Mouse (Mus musculus): ENCODE results near the gene Nr1h4. TPM values are rescaled to one million over a fixed set of nuclear protein-coding genes. Genes with fewer than 3 reads are reported as not detected.

Nr1h4 gene
- polyA plus RNA-seq, 1 experiment from 2014 or later: not detected

DNA sequence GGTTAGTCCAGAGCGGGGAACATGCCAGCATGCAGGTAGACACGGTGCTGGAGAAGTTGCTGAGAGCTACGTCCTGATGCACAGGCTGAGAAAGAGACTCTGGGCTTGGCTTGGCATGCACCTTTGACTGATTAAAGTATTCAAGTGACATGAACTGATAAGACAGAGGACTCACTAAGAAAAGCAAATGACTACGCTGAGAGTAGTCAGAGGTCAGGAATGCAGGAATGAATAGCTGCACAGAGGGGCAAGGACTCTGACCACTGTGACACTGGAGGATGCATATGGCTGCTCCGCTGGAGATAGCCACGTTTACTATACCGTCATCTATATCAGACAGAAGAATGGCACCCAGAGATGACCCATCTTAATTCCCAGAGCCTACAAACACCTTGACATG is 94.0 kb downstream of the Nr1h4 start:
- H3K4me3 ChIP-seq: no peak overlapping the region
- no peak for ATAC-seq (ENCODE audit: low FRiP score)
- no peak overlapping the region for H3K27ac ChIP-seq
- H3K36me3 ChIP-seq: no peaks in the 10 kb centered on the region
- 81% methylated on average over 7 of the region's 7 CpGs for WGBS
- H3K9me3 ChIP-seq (replicated peaks): no peaks in the 10 kb centered on the region
- peaks cover 18% of the 10 kb centered on the region for H3K4me1 ChIP-seq
- H3K9ac ChIP-seq: no peak overlapping the region
- H3K27me3 ChIP-seq: peaks cover 49% of the 10 kb centered on the region
- no peak overlapping the region for H3K4me2 ChIP-seq (replicated peaks)

DNA sequence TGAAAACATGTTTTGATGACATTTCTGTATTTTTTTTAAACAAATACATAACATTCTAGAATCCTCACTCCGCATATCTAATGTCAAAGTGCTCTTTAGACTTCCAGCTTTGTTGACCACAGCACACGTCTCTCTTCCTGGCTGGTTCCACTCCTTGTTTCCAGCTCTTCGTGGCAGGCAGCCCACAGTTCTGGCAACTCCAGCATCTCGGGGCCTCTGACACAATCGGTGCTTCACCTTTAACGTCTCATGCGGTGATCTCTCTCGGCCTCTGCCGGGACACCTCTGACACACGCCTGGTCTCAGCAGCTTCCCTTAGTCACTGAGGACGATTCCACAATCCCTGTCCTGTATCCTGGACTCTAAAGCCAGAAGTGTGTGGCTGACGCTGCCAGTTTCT is 95.4 kb downstream of the Nr1h4 start:
- Histone ChIP-seq H3K27me3 (peaks cover 53% of the 10 kb centered on the region), H3K27ac (no peak overlapping the region), H3K36me3 (no peaks in the 10 kb centered on the region), H3K9me3 (replicated peaks) (no peaks in the 10 kb centered on the region), H3K4me1 (peaks cover 16% of the 10 kb centered on the region), H3K4me2 (replicated peaks) (no peak overlapping the region), H3K9ac (no peak overlapping the region), H3K4me3 (no peak overlapping the region)
- ATAC-seq (ENCODE audit: low FRiP score): no peak
- 80% methylated on average over 12 of the region's 12 CpGs for WGBS

DNA sequence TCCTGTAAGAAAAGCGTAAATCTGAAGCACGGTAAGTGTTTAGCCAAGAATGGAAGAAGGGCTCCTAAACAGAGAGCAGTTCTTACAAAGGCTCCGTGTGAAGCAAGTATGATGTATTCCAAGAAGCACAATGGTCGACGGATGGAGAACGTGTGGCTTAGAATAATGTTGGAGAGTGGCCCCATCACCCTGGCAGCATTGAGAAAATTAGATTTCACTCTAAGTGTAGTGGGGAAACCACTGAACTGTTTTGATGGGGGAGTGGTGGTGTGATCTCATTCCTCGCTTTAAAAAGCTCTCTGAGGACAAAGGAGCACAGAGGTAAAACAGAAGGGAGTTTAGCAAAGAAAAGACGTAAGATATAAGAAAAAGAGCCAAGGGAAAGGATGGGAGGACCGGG is 95.9 kb downstream of the Nr1h4 start:
- H3K4me1 ChIP-seq: peaks cover 11% of the 10 kb centered on the region
- H3K9ac ChIP-seq: no peak overlapping the region
- H3K27ac ChIP-seq: no peak overlapping the region
- no peaks in the 10 kb centered on the region for H3K9me3 ChIP-seq (replicated peaks)
- WGBS: 55% methylated on average over 9 of the region's 9 CpGs
- H3K4me3 ChIP-seq: no peak overlapping the region
- H3K4me2 ChIP-seq (replicated peaks): no peak overlapping the region
- H3K27me3 ChIP-seq: peaks cover 56% of the 10 kb centered on the region
- no peaks in the 10 kb centered on the region for H3K36me3 ChIP-seq
- no peak for ATAC-seq (ENCODE audit: low FRiP score)

DNA sequence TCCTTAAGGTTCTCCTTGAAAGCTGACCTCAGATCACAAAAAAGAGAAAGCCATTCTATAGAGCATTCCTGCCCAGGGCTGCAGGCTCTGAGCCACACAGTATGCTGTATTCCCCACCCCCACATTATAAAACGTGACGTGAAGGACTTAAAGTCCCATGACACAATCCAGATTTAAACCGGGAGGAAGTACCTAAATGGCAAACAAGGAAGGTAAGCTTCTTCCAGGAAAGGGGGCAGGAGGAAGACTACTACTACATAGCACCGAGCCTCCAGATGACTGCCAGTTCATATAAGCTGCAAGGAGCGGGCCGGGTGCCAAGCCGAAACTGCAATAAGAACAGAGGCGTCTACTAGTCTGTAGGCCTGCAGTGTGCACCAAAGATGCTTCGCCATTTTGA is 97.5 kb downstream of the Nr1h4 start:
- Histone ChIP-seq H3K9me3 (replicated peaks) (no peaks in the 10 kb centered on the region), H3K36me3 (no peaks in the 10 kb centered on the region), H3K4me1 (peaks cover 11% of the 10 kb centered on the region), H3K4me2 (replicated peaks) (no peak overlapping the region), H3K9ac (no peak overlapping the region), H3K4me3 (no peak overlapping the region), H3K27me3 (peaks cover 53% of the 10 kb centered on the region), H3K27ac (no peak overlapping the region)
- no peak for ATAC-seq (ENCODE audit: low FRiP score)
- 71% methylated on average over 9 of the region's 9 CpGs for WGBS

DNA sequence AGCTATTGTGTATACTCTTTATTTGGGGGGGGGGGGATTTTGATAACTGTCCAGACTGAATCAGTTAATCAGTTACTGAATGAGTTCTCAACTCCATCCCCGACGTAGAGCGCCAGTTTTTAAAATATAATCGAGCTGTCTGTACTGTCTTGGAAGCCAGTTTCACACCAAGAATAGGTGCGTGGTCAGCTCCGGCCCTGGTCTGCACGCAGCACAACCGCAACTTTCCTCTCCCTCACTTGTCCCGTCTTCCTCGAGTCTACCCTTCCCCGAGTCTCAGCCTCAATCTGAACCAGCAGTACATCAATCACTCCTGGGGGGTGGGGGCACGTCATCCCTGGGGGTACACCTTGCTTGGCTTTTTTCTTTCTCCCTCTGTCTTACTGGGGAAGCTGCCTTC is 98.0 kb downstream of the Nr1h4 start:
- no peak overlapping the region for H3K4me3 ChIP-seq
- 47% methylated on average over 12 of the region's 12 CpGs for WGBS
- ATAC-seq (ENCODE audit: low FRiP score): peak; percentile 48; the same call in 1 of the 2 replicates

DNA sequence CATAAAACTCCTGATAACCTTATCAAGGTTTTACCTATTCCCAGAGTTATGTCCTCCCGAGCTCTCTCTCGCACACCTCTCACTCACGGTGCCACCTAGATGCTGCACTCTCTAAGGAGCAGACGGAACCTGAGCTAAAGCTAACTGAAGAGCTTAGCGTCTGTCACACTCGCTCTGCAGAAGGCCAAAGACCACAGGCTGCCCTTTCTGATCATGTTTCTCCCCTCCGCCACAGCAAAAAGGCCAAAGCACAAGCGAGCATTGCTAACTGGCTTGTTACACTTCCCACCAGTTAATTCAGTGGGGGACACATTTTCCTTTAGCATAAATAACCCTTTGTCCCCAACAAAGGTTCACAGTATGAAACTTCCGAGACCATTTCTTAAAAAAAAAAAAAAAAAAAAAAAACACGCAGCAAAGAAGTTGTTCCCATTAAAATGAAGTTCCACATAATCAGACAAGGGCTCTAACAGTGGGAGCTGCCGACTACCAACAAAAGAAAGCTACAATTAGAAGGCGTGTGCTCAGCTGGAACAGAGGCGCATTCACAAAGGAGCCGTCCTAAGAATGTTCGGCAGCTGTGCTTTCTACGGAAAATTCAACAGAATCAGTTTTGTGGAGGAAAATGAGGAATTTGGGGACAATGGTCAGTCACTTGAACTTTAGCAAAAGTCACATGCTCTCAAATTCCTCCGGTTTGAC is 98.7 kb downstream of the Nr1h4 start:
- H3K4me3 ChIP-seq: no peak overlapping the region
- H3K36me3 ChIP-seq: no peaks in the 10 kb centered on the region
- H3K9me3 ChIP-seq (replicated peaks): no peaks in the 10 kb centered on the region
- H3K4me2 ChIP-seq (replicated peaks): peak overlapping the region; percentile 35
- peak overlapping the region; percentile 8; the same call in 1 of the 2 replicates for H3K9ac ChIP-seq
- H3K27me3 ChIP-seq: peaks cover 48% of the 10 kb centered on the region
- 20% methylated on average over 17 of the region's 17 CpGs for WGBS
- H3K27ac ChIP-seq: no peak overlapping the region
- H3K4me1 ChIP-seq: peaks cover 11% of the 10 kb centered on the region
- ATAC-seq (ENCODE audit: low FRiP score): no peak

More for the DNA sequence above, 98.0 kb downstream of the Nr1h4 start:
- Histone ChIP-seq H3K4me1 (peaks cover 11% of the 10 kb centered on the region), H3K27ac (no peak overlapping the region), H3K27me3 (peaks cover 49% of the 10 kb centered on the region), H3K4me2 (replicated peaks) (peak overlapping the region; percentile 35), H3K9me3 (replicated peaks) (no peaks in the 10 kb centered on the region), H3K9ac (no peak overlapping the region), H3K36me3 (no peaks in the 10 kb centered on the region)

DNA sequence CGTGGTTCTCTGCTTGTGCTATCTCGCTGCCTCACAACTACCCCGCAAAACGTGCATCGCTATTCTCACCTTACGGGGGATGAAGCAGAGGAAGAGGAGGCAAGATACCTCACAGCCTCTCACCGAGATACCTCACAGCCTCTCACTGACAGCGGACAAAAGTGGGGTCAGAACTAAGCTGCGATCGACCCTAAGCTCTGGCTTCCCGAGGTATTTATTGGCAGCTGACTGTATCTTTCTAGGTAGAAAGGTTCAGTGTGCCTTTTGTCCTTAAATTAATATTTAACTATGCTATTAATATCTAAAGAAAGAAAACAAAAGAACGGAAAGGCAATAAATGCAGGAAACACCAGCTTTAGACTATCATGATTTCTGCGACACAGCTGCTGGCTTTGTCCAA is 100.6 kb downstream of the Nr1h4 start:
- Histone ChIP-seq H3K4me2 (replicated peaks) (no peak overlapping the region), H3K27ac (no peak overlapping the region), H3K9ac (no peak overlapping the region), H3K4me3 (no peak overlapping the region), H3K4me1 (peaks cover 11% of the 10 kb centered on the region), H3K9me3 (replicated peaks) (no peaks in the 10 kb centered on the region), H3K36me3 (peaks cover 8% of the 10 kb centered on the region; the same call in 1 of the 2 replicates), H3K27me3 (peaks cover 35% of the 10 kb centered on the region)
- no peak for ATAC-seq (ENCODE audit: low FRiP score)
- 85% methylated on average over 13 of the region's 13 CpGs for WGBS

DNA sequence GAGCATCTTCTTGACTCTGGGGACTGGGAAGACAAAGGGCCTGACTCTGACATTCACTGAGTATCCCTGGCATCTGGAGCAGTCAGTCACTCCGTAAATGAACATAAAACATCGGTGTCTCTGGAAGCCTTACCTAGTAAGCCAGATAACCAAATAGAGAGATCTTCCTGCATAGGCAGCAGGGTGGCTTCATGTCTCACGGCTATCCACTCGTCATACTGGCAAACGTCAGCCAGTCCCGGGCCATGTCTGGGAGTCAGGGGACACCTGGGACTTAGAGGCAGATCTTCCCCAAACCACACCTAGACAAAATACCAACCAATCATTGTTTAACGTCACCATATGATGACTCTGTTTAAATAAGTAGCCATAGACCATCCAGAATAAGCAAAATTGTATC is 102.6 kb downstream of the Nr1h4 start:
- Histone ChIP-seq H3K36me3 (peaks cover 8% of the 10 kb centered on the region), H3K4me1 (peaks cover 11% of the 10 kb centered on the region), H3K9ac (no peak overlapping the region), H3K4me3 (no peak overlapping the region), H3K9me3 (replicated peaks) (no peaks in the 10 kb centered on the region), H3K4me2 (replicated peaks) (no peak overlapping the region), H3K27ac (no peak overlapping the region), H3K27me3 (peaks cover 27% of the 10 kb centered on the region)
- WGBS: 90% methylated on average over 7 of the region's 7 CpGs
- no peak for ATAC-seq (ENCODE audit: low FRiP score)

DNA sequence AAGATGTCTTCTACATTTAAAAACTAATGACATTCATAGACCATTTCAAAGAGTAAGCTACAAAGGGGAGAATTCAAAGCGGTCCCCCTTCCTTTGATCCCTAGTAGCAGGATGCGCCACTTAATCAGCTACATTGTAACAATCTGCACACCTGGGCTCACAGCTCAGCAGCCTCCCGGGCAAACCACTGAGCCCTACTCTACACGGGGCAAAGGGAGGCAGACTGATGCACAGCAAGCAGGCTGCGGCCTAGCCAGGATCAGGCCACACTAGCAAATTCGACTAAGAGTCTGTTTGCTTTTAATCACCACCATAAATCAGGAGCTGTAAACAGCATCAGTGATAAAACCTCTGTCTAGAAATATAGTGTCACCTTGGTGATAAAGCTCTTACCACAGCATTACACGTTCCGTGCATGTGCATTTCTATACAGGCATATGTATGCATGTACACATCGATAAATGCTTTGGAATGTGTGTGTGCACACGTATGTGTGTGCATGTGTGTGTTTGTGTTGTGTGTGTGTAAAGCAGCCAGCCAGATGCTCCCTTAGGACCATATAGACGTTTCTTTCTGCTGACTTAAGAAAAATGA is 108.5 kb downstream of the Nr1h4 start:
- peaks cover 5% of the 10 kb centered on the region; the same call in 1 of the 2 replicates for H3K27me3 ChIP-seq
- H3K9me3 ChIP-seq (replicated peaks): no peaks in the 10 kb centered on the region
- peaks cover 21% of the 10 kb centered on the region for H3K36me3 ChIP-seq
- no peaks in the 10 kb centered on the region for H3K4me1 ChIP-seq
- H3K9ac ChIP-seq: no peak overlapping the region
- no peak overlapping the region for H3K4me3 ChIP-seq
- WGBS: 87% methylated on average over 11 of the region's 11 CpGs
- no peak for ATAC-seq (ENCODE audit: low FRiP score)
- no peak overlapping the region for H3K4me2 ChIP-seq (replicated peaks)
- H3K27ac ChIP-seq: no peak overlapping the region

DNA sequence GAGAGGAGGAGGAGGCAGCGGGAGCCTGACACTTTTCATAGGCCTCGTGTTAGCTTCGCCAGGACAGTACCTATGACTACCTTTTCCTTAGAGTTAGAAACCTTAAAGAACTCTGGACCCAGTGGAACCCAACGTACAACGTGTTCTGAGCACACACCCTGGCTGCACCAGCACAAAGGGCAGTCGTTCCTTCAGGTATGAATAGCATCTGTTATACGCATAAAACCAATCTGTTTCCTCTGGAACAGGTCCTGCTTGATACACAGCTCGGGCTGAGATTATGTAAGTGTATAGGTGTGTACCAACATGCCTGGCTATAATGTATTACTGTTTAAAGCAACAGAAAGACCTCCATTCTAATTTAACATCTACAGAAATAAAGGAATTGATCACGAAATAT is 109.2 kb downstream of the Nr1h4 start:
- Histone ChIP-seq H3K27me3 (no peaks in the 10 kb centered on the region), H3K9me3 (replicated peaks) (no peaks in the 10 kb centered on the region), H3K36me3 (peaks cover 21% of the 10 kb centered on the region), H3K4me2 (replicated peaks) (no peak overlapping the region), H3K9ac (no peak overlapping the region), H3K4me1 (no peaks in the 10 kb centered on the region), H3K4me3 (no peak overlapping the region), H3K27ac (no peak overlapping the region)
- 89% methylated on average over 9 of the region's 9 CpGs for WGBS
- no peak for ATAC-seq (ENCODE audit: low FRiP score)

DNA sequence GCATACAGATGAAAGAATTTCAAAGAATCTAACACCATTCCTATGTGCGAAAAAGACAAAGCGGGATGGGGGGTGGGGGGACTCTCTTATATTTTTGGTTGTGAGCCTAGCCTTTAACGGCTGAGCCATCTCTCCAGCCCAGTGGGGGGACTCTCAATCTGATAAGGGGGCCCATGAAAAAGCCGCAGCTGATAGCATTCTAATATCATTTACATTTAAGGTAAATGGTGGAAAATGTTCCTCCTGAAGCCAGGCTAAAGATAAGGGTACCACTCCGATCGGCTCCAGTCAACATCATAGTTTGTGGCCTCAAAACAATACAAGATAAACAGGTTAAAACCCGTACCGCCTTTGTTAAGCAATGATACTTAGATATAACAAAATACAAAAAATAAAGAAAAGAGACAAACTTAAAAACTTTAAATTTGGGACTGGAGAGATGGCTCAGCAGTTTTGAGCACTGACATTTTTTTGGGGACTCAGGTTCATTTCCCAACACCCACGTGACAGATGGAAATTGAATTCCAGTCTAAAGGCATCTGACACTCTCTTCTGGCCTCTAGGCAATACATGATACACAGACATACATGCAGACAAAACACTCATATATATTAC is 110.1 kb downstream of the Nr1h4 start:
- Histone ChIP-seq H3K4me3 (no peak overlapping the region), H3K9me3 (replicated peaks) (no peaks in the 10 kb centered on the region), H3K9ac (no peak overlapping the region), H3K36me3 (peaks cover 15% of the 10 kb centered on the region; the same call in 1 of the 2 replicates), H3K4me2 (replicated peaks) (no peak overlapping the region), H3K27ac (no peak overlapping the region), H3K4me1 (no peaks in the 10 kb centered on the region), H3K27me3 (no peaks in the 10 kb centered on the region)
- WGBS: 93% methylated on average over 9 of the region's 9 CpGs
- no peak for ATAC-seq (ENCODE audit: low FRiP score)

DNA sequence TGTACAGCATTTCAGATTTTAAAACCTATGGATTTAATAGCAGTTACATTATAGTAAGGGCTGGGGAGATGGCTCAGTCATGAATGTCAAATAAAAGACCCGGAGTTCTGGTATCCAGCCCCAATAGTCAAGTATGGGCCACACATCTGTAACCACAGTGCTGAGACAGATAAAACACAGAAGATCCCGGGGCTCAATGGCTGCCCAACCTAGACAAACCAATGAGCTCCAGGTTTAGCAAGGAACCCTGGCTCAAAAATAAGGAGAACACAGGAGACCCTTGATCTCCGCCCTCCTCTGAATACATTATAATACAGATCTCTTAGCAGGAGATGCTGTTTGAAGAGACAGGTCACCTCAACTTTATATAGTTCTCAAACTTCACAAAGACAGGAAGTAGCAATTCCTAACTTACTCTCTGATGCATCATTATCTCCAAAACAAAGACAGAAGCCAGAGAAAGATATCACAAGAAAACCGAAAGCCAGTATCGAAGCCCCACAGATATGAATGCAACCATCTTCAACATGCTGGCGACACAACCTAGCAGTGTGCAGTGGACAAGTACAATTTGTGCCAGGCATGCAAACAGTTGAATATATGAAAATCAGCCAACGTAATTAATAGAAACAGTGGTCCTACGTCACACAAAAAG is 110.8 kb downstream of the Nr1h4 start:
- H3K36me3 ChIP-seq: peaks cover 17% of the 10 kb centered on the region; the same call in 1 of the 2 replicates
- no peak for ATAC-seq (ENCODE audit: low FRiP score)
- H3K27me3 ChIP-seq: no peaks in the 10 kb centered on the region
- WGBS: 94% methylated on average over 8 of the region's 8 CpGs
- H3K9me3 ChIP-seq (replicated peaks): no peaks in the 10 kb centered on the region
- H3K27ac ChIP-seq: no peak overlapping the region
- no peak overlapping the region for H3K4me2 ChIP-seq (replicated peaks)
- H3K9ac ChIP-seq: no peak overlapping the region
- no peak overlapping the region for H3K4me3 ChIP-seq
- H3K4me1 ChIP-seq: no peaks in the 10 kb centered on the region
